Mouse (Mus musculus): Measurements from ENCODE around the gene Hepacam. TPM values are rescaled to one million over a fixed set of nuclear protein-coding genes. Genes with fewer than 3 reads are reported as not detected.

Gene Hepacam
- 0.04 TPM in 1 of 2 replicates, not detected in the other for total RNA-seq (2012; rRNA removed)
- polyA plus RNA-seq (2012; ENCODE audit: insufficient read depth in 1 of 2, insufficient read length in 2 of 2, low read depth in 1 of 2, low replicate concordance in 2 of 2, missing spikeins in 1 of 2): under 1 TPM in 1 of 2 experiments, not detected in 1; 0.01 TPM

DNA sequence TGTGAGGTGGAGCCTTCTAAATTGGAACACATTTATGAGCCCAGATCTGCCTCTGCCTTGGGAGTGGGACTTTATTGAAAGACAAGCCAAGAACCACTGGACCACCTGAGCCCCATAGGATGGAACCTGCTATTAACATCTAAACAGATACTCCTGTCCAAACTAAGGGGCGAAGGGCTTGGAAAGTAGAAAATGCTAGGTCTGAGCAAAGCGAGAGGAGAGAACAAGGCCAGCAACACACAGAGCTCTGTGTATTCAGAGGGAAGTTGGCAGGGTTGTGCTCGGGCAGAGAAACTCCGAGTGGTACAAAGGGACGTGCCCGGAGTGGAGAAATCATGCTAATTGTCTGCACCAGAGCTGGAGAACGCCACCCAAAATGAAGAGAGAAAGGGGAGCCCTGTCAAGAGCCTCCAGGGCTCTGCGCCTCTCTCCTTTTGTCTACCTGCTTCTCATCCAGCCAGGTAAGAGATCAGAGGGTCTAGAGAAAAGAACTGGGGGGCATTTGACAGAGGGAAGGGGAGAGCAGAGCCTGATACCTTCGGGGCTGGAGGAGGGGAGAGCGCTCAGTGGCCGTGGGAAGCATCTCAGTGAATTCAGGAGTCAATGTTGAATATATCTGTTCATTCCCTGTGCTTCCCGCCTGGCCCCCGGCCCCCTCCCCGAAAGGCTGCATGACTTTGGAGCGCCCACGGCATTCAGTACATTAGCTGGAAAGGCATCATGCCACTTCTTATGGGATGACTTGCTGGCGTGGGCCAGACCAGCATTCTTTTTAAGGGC, at the start of gene Hepacam:
Hepacam (plus strand) TSS at position 51 of the 780 bp plus-strand sequence.
- TF ChIP-seq KAT2A (conservative IDR thresholded peaks at IDR 0.05; ENCODE audit: low read depth, low read length) (no peak), MEF2A (IDR thresholded peaks at IDR 0.05; ENCODE audit: extremely low read depth, insufficient replicate concordance, low read depth, low read length, poor library complexity, severe bottlenecking) (no peak), ZNF384 (IDR thresholded peaks at IDR 0.05; ENCODE audit: low read depth, low read length) (no peak), MAZ (IDR thresholded peaks at IDR 0.05; ENCODE audit: low read depth, low read length) (no peak), MAX (IDR thresholded peaks at IDR 0.05; ENCODE audit: low read length) (no peak), ETS1 (IDR thresholded peaks at IDR 0.05; ENCODE audit: low read depth, low read length) (no peak), NELFE (IDR thresholded peaks at IDR 0.05; ENCODE audit: low read depth, low read length) (no peak), SMC3 (IDR thresholded peaks at IDR 0.05; ENCODE audit: low read depth, low read length) (no peak)
- Histone ChIP-seq H3K4me1 (ENCODE audit: control insufficient read depth in 1 of 2, insufficient read depth in 2 of 2, low read length in 2 of 2) (no peaks in the 10 kb centered on the region), H3K9ac (ENCODE audit: control insufficient read depth, low read depth, low read length, poor library complexity, severe bottlenecking) (no peak within 1 kb of the TSS), H3K79me2 (ENCODE audit: control insufficient read depth, insufficient read depth, low read length, poor library complexity) (no peaks in the 10 kb centered on the region; the same call in 1 of the 2 replicates), H3K36me3 (ENCODE audit: control insufficient read depth in 1 of 2, insufficient read depth in 2 of 2, low read length in 2 of 2) (no peaks in the 10 kb centered on the region), H3K27me3 (ENCODE audit: control insufficient read depth in 1 of 2, insufficient read depth in 2 of 2, low read length in 2 of 2) (peaks cover 2 to 7% of the 10 kb centered on the region in 2 experiments), H3K27ac (ENCODE audit: control insufficient read depth, low read depth, low read length) (no peak within 1 kb of the TSS), H3K9me3 (replicated peaks; ENCODE audit: insufficient read depth, low read length) (no peaks in the 10 kb centered on the region), H3K4me3 (ENCODE audit: control insufficient read depth in 1 of 2, insufficient read depth in 1 of 2, low read depth in 2 of 2, low read length in 2 of 2) (no peak within 1 kb of the TSS)
- DNase-seq (ENCODE audit: low read depth, low spot score): no peak

DNA sequence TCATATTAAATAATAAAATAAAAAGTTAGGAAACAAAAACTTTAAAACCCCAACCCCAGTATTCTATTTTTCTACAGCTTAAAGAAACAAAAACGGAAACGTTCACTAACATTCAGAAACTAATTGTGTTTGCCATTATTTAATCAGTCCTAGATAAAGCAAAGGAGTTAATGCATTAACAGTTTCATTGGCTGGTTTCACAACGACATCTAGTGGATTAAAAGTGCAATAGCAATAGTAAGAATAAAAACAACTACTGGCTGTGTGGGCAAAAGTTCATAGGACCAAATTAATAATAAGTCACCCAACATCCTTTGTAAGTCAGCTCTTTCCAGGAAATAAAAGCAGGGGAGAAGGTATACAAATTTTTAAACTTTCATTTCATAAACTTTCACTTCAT, 37.7 kb upstream of the Hepacam start:
- Histone ChIP-seq H3K4me3 (ENCODE audit: control insufficient read depth in 1 of 2, insufficient read depth in 1 of 2, low read depth in 2 of 2, low read length in 2 of 2) (peak overlapping the region in 1 of 2 experiments; percentile 14; a peak in 1 of 4 replicates), H3K27ac (ENCODE audit: control insufficient read depth, low read depth, low read length) (no peak overlapping the region), H3K4me1 (ENCODE audit: control insufficient read depth in 1 of 2, insufficient read depth in 2 of 2, low read length in 2 of 2) (no peaks in the 10 kb centered on the region), H3K9ac (ENCODE audit: control insufficient read depth, low read depth, low read length, poor library complexity, severe bottlenecking) (no peak overlapping the region), H3K36me3 (ENCODE audit: control insufficient read depth in 1 of 2, insufficient read depth in 2 of 2, low read length in 2 of 2) (no peaks in the 10 kb centered on the region; a peak in 1 of 4 replicates), H3K9me3 (replicated peaks; ENCODE audit: insufficient read depth, low read length) (no peaks in the 10 kb centered on the region), H3K27me3 (ENCODE audit: control insufficient read depth in 1 of 2, insufficient read depth in 2 of 2, low read length in 2 of 2) (no peaks in the 10 kb centered on the region), H3K79me2 (ENCODE audit: control insufficient read depth, insufficient read depth, low read length, poor library complexity) (no peaks in the 10 kb centered on the region)
- peak; percentile 68 for DNase-seq (ENCODE audit: low read depth, low spot score)
- TF ChIP-seq RCOR1 (IDR thresholded peaks at IDR 0.05; ENCODE audit: low read depth, low read length) (no peak), TAL1 (IDR thresholded peaks at IDR 0.05; ENCODE audit: low read length) (no peak), ETS1 (IDR thresholded peaks at IDR 0.05; ENCODE audit: low read depth, low read length) (no peak), ZC3H11A (IDR thresholded peaks at IDR 0.05; ENCODE audit: low read depth, low read length) (peak; percentile 91), EP300 (IDR thresholded peaks at IDR 0.05; ENCODE audit: low read depth in 1 of 2, low read length in 2 of 2) (0 out of 4 replicates have a peak, but pooled peaks of 1 of the 2 experiments have one; percentile 17), POLR2A (IDR thresholded peaks at IDR 0.05; ENCODE audit: control insufficient read depth in 1 of 2, insufficient read depth in 1 of 2, low read depth in 1 of 2, low read length in 2 of 2, poor library complexity in 1 of 2) (no peak), GABPA (IDR thresholded peaks at IDR 0.05; ENCODE audit: low read depth, low read length) (no peak), SIN3A (IDR thresholded peaks at IDR 0.05; ENCODE audit: low read length) (peak; percentile 61), USF2 (IDR thresholded peaks at IDR 0.05; ENCODE audit: borderline replicate concordance in 1 of 2, insufficient read depth in 1 of 2, low read depth in 1 of 2, low read length in 2 of 2) (no peak), GATA1 (IDR thresholded peaks at IDR 0.05; ENCODE audit: low read depth, low read length) (peak; percentile 47), MAZ (IDR thresholded peaks at IDR 0.05; ENCODE audit: low read depth, low read length) (no peak), SMC3 (IDR thresholded peaks at IDR 0.05; ENCODE audit: low read depth, low read length) (peak; percentile 90), ZMIZ1 (IDR thresholded peaks at IDR 0.05; ENCODE audit: low read depth, low read length) (no peak), ZNF384 (IDR thresholded peaks at IDR 0.05; ENCODE audit: low read depth, low read length) (peak; percentile 73), MXI1 (IDR thresholded peaks at IDR 0.05; ENCODE audit: low read depth, low read length) (no peak), MYB (IDR thresholded peaks at IDR 0.05; ENCODE audit: low read depth, low read length) (no peak), CHD1 (IDR thresholded peaks at IDR 0.05; ENCODE audit: low read depth, low read length) (no peak), JUND (IDR thresholded peaks at IDR 0.05; ENCODE audit: low read depth, low read length) (no peak), MYC (IDR thresholded peaks at IDR 0.05; ENCODE audit: low read depth, low read length) (no peak), ZKSCAN1 (IDR thresholded peaks at IDR 0.05; ENCODE audit: low read depth, low read length) (no peak), MAX (IDR thresholded peaks at IDR 0.05; ENCODE audit: low read length) (no peak), CTCF (IDR thresholded peaks at IDR 0.05 in 2 of 3, conservative IDR thresholded peaks at IDR 0.05 in 1 of 3; ENCODE audit: control insufficient read depth in 1 of 3, insufficient read depth in 1 of 3, low read depth in 2 of 3, low read length in 3 of 3, poor library complexity in 1 of 3, severe bottlenecking in 1 of 3) (peak; percentile 32 to 94 (median 71)), NRF1 (IDR thresholded peaks at IDR 0.05; ENCODE audit: insufficient read depth, low read depth, low read length, poor library complexity, severe bottlenecking) (no peak), POLR2AphosphoS5 (IDR thresholded peaks at IDR 0.05; ENCODE audit: borderline replicate concordance, low read depth, low read length) (no peak), E2F4 (IDR thresholded peaks at IDR 0.05; ENCODE audit: borderline replicate concordance, low read depth, low read length) (no peak)
